Comparison of ENCODE assay signal across 8 mouse cellular contexts in the genomic region with DNA sequence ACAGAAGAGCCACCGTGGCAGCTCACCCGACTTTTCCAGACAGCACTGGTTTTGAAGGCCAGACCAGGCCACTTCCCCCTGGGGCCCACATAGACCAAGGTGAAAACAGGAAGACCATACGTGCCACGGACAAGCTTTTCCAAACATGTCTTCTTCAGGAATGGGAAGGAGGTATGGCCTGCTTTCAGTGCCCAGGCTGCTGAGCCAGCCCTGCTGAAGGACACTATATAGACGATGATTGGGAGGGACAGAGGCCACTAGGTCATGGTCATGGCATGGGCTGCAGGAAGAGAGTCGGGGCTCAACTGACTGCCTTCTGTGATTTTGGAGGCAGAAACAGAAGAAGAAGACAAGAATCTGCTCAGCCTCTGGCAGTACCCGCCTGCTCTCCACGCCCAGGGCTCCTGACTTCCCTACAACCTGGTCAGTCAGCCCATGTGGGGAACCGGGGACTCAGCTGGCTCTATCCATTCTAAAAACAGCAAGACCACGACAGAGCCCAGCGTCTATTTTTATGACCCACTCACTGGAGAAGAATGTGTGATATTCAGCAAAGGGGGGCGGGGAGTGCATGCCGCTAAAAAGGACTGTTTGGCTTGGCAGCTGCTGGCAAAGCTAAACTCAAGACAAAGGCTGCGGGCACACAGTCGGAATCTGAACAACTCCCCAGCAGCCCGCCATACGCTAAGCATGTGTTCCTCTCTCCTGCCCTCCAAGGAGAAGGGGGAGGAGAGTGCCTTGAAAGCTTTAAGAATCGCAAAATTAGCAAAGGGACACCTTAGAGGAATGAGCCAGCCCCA. TPM values are rescaled to one million over a fixed set of nuclear protein-coding genes. Genes with fewer than 3 reads are reported as not detected.
A peak's percentile ranks its signal among the peaks of the same experiment; 100 is the strongest.
DNase-seq lines count a peak whose midpoint lies in the region; ATAC-seq and TF ChIP-seq lines count a peak whose summit lies in the region.

No protein-coding gene starts in this region.

- 61% methylated on average over 18 of the region's 18 CpGs for WGBS in liver, postnatal 0 days (ENCODE audit: insufficient replicate concordance)
- 58% methylated on average over 18 of the region's 18 CpGs for WGBS in midbrain, embryonic 16.5 days

- H3K4me3 ChIP-seq in liver, postnatal 0 days (ENCODE audit: low read depth, low read length): no peak overlapping the region
- H3K4me3 ChIP-seq in left cerebral cortex, adult 2 months: no peak overlapping the region
- no peak overlapping the region for H3K4me3 ChIP-seq in midbrain, embryonic 16.5 days (ENCODE audit: low read depth, low read length)

- no peaks in the 10 kb centered on the region for H3K4me1 ChIP-seq in liver, postnatal 0 days (ENCODE audit: insufficient read depth)
- H3K4me1 ChIP-seq in midbrain, embryonic 16.5 days (ENCODE audit: control insufficient read depth, insufficient read depth, low read length): peaks cover 11% of the 10 kb centered on the region

- no peaks in the 10 kb centered on the region for H3K9me3 ChIP-seq in liver, postnatal 0 days (ENCODE audit: low read length)
- H3K9me3 ChIP-seq in midbrain, embryonic 16.5 days (replicated peaks; ENCODE audit: control insufficient read depth, low read length, poor library complexity, severe bottlenecking): no peaks in the 10 kb centered on the region

- TF ChIP-seq EP300 in liver, postnatal 0 days (IDR thresholded peaks at IDR 0.05; ENCODE audit: low read depth): no peak

- DNase-seq in liver: peak; percentile 23
- DNase-seq in liver, postnatal 0 days: no peak
- DNase-seq in fibroblast of lung, adult 2 months (ENCODE audit: low read depth): peak; percentile 95
- DNase-seq in heart, postnatal 36 days: peak; percentile 43 to 61
- peak; percentile 44 to 60 for DNase-seq in left cerebral cortex, adult 2 months (ENCODE audit: extremely low spot score in 1 of 2, low spot score in 2 of 2)
- DNase-seq in thymus, adult 18-20 months: no peak
- DNase-seq in cerebellum, postnatal 36 days: no peak

- no peak overlapping the region for H3K4me2 ChIP-seq in liver, postnatal 0 days (ENCODE audit: low read depth, low read length)
- peak overlapping the region; percentile 15; the same call in 1 of the 2 replicates for H3K4me2 ChIP-seq in midbrain, embryonic 16.5 days (ENCODE audit: low read length)

- no peaks in the 10 kb centered on the region for H3K27me3 ChIP-seq in liver, postnatal 0 days (ENCODE audit: insufficient read depth, low read length)
- no peaks in the 10 kb centered on the region for H3K27me3 ChIP-seq in midbrain, embryonic 16.5 days (ENCODE audit: control insufficient read depth, insufficient read depth, low read depth, low read length)

- H3K9ac ChIP-seq in liver, postnatal 0 days (replicated peaks): no peak overlapping the region
- H3K9ac ChIP-seq in midbrain, embryonic 16.5 days (ENCODE audit: low read depth, low read length): 0 out of 2 replicates have a peak overlapping the region, but pooled peaks have one; percentile 17

- intact Hi-C loops in heart, postnatal 36 days (cut with DNase I): loop anchor here (2.0 kb wide), 1 partner anchor 19 kb away; the partner anchor contains the start of gene 2310022B05Rik
- intact Hi-C loops in left cerebral cortex, adult 2 months (cut with DNase I): no loop called here

- peaks cover 11% of the 10 kb centered on the region for H3K36me3 ChIP-seq in liver, postnatal 0 days (replicated peaks; ENCODE audit: insufficient read depth, low read length)
- peaks cover 4% of the 10 kb centered on the region; the same call in 1 of the 2 replicates for H3K36me3 ChIP-seq in midbrain, embryonic 16.5 days (ENCODE audit: control insufficient read depth, insufficient read depth, low read length)

- TF ChIP-seq CTCF in liver, postnatal 0 days (IDR thresholded peaks at IDR 0.05; ENCODE audit: low read depth): no peak
- TF ChIP-seq CTCF in left cerebral cortex, adult 2 months (IDR thresholded peaks at IDR 0.05): no peak

- no peak for ATAC-seq in liver, postnatal 0 days
- ATAC-seq in midbrain, embryonic 16.5 days: peak; percentile 63

- no peak overlapping the region for H3K27ac ChIP-seq in liver, postnatal 0 days (ENCODE audit: low read depth)
- H3K27ac ChIP-seq in left cerebral cortex, adult 2 months: peak overlapping the region; percentile 74
- peak overlapping the region; percentile 51 for H3K27ac ChIP-seq in midbrain, embryonic 16.5 days (ENCODE audit: low read length)

RNA-seq across cellular contexts. Expression of gene 2310022B05Rik, which starts 19.4 kb away (rescaled TPM):
- 4.1 and 4.2 TPM in 2 replicates for polyA plus RNA-seq in liver, postnatal 0 days (2015; fragmentation: Nextera tagmentation; extraction: Ambion mirVana)
- total RNA-seq in heart, postnatal 36 days (2021): 10 to 100 TPM; 68.7 to 73.6 TPM
- 10 to 100 TPM; 56.2 to 59.4 TPM for total RNA-seq in left cerebral cortex, adult 2 months (2021)
- polyA plus RNA-seq in midbrain, embryonic 16.5 days (2015; fragmentation: Nextera tagmentation; extraction: Ambion mirVana): 20.0 and 24.2 TPM in 2 replicates

Comparison
In these comparisons a context has a peak if more than half of its experiments do, and no peak if none do; other contexts are left out.
1. DNase-seq: peak in liver (single experiment), fibroblast of lung, adult 2 months (single experiment), heart, postnatal 36 days (2 of 2) and left cerebral cortex, adult 2 months (2 of 2); none in liver, postnatal 0 days (single experiment), thymus, adult 18-20 months (0 of 2) and cerebellum, postnatal 36 days (0 of 2).